Mouse (Mus musculus) adrenal gland, postnatal 36 days (tissue): Measurements from ENCODE around the gene Nlrc3. TPM values are rescaled to one million over a fixed set of nuclear protein-coding genes. Genes with fewer than 3 reads are reported as not detected.

Experiments used
- DNase-seq, 2 experiments: peaks; one replicate each; pipeline ENCODE4 v3.0.0; 2021; ENCODE audit warnings: mixed read lengths in 1 of 2
- microRNA-seq: library from miRNA; unstranded; fragments of <30 nt; microRNA quantifications from one replicate; pipeline ENCODE4 v1.2.0, GENCODE M21; 2021
- total RNA-seq, 2 experiments: library from RNA; stranded (reverse); gene quantifications; 2 replicates each; pipeline ENCODE4 v1.2.3; 2021

Gene Nlrc3
- total RNA-seq, 2 experiments from 2014 or later = 3.1 to 3.8 TPM

GRCm38 (mm10) chr16:3929151-3929550 is 47.3 kb downstream of the Nlrc3 start:
- no peak for DNase-seq

GRCm38 (mm10) chr16:3928582-3928981 is 47.9 kb downstream of the Nlrc3 start:
- no peak for DNase-seq

- DNase-seq = no peak
Measured at GRCm38 (mm10) chr16:3923966-3924365, 52.5 kb downstream of the Nlrc3 start.

GRCm38 (mm10) chr16:3923515-3923914 is 52.9 kb downstream of the Nlrc3 start:
- no peak for DNase-seq

GRCm38 (mm10) chr16:3920756-3921155 is 55.7 kb downstream of the Nlrc3 start:
- DNase-seq = no peak

- DNase-seq = no peak
Measured at GRCm38 (mm10) chr16:3909118-3909517, 67.3 kb downstream of the Nlrc3 start.

- peak; percentile 95 for DNase-seq
Measured at GRCm38 (mm10) chr16:3908537-3909111, 67.8 kb downstream of the Nlrc3 start, which contains the start of the genes 1700037C18Rik and Cluap1. 1700037C18Rik (minus strand) TSS chr16:3908689. Cluap1 (plus strand) TSS chr16:3908801.

- DNase-seq = no peak
Measured at GRCm38 (mm10) chr16:3907471-3907870, 69.0 kb downstream of the Nlrc3 start.

GRCm38 (mm10) chr16:3896553-3896952 is 79.9 kb downstream of the Nlrc3 start:
- DNase-seq = no peak

- no peak for DNase-seq
Measured at GRCm38 (mm10) chr16:3896046-3896445, 80.4 kb downstream of the Nlrc3 start.

GRCm38 (mm10) chr16:3895173-3895792 is 81.1 kb downstream of the Nlrc3 start:
- peak; percentile 21 to 39 for DNase-seq

Small RNA genes lying within 50 kb of the gene (microRNA-seq; reads per million reads assigned to microRNA genes)
- gene Gm23493 = not detected

Other genes starting within 250 kb of the Nlrc3 start
- gene Zfp263, start 232.5 kb downstream of the Nlrc3 start, total RNA-seq = 10 to 100 TPM; 18.1 to 23.8 TPM
- gene Olfr15, start 145.8 kb downstream of the Nlrc3 start, total RNA-seq = not detected
- 10 to 100 TPM in 1 of 2 experiments, 1 to 10 TPM in 1; 2.5 to 12.0 TPM for gene Zfp174, start 129.4 kb downstream of the Nlrc3 start, total RNA-seq
- 100 to 1,000 TPM in 1 of 2 experiments, 10 to 100 TPM in 1; 74.8 to 115 TPM for gene Naa60, start 104.3 kb downstream of the Nlrc3 start, total RNA-seq
- gene Zfp597, start 92.1 kb downstream of the Nlrc3 start, total RNA-seq = 10 to 100 TPM; 14.1 to 21.7 TPM
- gene Gm20695, start 92.0 kb downstream of the Nlrc3 start, total RNA-seq = 1 to 10 TPM; 1.3 to 1.5 TPM
- gene 1700037C18Rik, start 67.9 kb downstream of the Nlrc3 start, total RNA-seq = 1 to 10 TPM; 3.2 to 4.0 TPM
- 10 to 100 TPM; 16.9 to 20.8 TPM for gene Cluap1, start 67.8 kb downstream of the Nlrc3 start, total RNA-seq
- gene Slx4, start 27.1 kb upstream of the Nlrc3 start, total RNA-seq = 10 to 100 TPM; 18.1 to 53.9 TPM
- not detected for gene Dnase1, start 60.3 kb upstream of the Nlrc3 start, total RNA-seq
- 100 to 1,000 TPM; 197 to 218 TPM for gene Trap1, start 101.2 kb upstream of the Nlrc3 start, total RNA-seq
- 10 to 100 TPM; 56.4 to 60.5 TPM for gene Crebbp, start 237.4 kb upstream of the Nlrc3 start, total RNA-seq